ENCODE assay signal across 21 mouse cellular contexts in genomic region chr16:37953186-37953585, GRCm38 (mm10). TPM values are rescaled to one million over a fixed set of nuclear protein-coding genes. Genes with fewer than 3 reads are reported as not detected.
A peak's percentile ranks its signal among the peaks of the same experiment; 100 is the strongest.
DNase-seq lines count a peak whose midpoint lies in the region; ATAC-seq and TF ChIP-seq lines count a peak whose summit lies in the region.
"Had no signal": no experiment of that assay in that cellular context is flagged by ENCODE, and none has a peak within 500 bp of the region (broad histone marks: within the 10 kb centered on the region; RNA-seq: fewer than 3 reads in every experiment).

No protein-coding gene starts in this region.

- ATAC-seq in hindbrain, embryonic 12.5 days (ENCODE audit: low FRiP score), result no peak
- ATAC-seq in midbrain, embryonic 14.5 days (ENCODE audit: low FRiP score, low TSS enrichment), result no peak
- ATAC-seq in midbrain, postnatal 0 days (ENCODE audit: low FRiP score), result no peak
- ATAC-seq in hindbrain, embryonic 14.5 days (ENCODE audit: low FRiP score), result no peak
- no peak for ATAC-seq in neural tube, embryonic 14.5 days (ENCODE audit: low read depth)
- ATAC-seq: activated CD4-positive, CD25-positive, alpha-beta regulatory T cell, adult 4 months; forebrain, embryonic 13.5 days; forebrain, postnatal 0 days; Patski had no signal

- peaks cover 29% of the 10 kb centered on the region for H3K4me1 ChIP-seq in hindbrain, embryonic 12.5 days
- peaks cover 26% of the 10 kb centered on the region for H3K4me1 ChIP-seq in hindbrain, embryonic 10.5 days (replicated peaks)
- H3K4me1 ChIP-seq in midbrain, embryonic 14.5 days (ENCODE audit: control insufficient read depth, insufficient read depth, low read length), result peaks cover 26% of the 10 kb centered on the region
- H3K4me1 ChIP-seq in midbrain, postnatal 0 days (ENCODE audit: insufficient read depth, low read length), result no peaks in the 10 kb centered on the region
- 0 out of 2 replicates have a peak, but pooled peaks cover 4% of the 10 kb centered on the region for H3K4me1 ChIP-seq in hindbrain, embryonic 14.5 days (replicated peaks; ENCODE audit: control insufficient read depth, insufficient read depth, low read length)
- peaks cover 8% of the 10 kb centered on the region for H3K4me1 ChIP-seq in neural tube, embryonic 14.5 days (ENCODE audit: control insufficient read depth, insufficient read depth, low read length)

- no peak overlapping the region for H3K4me2 ChIP-seq in hindbrain, embryonic 12.5 days (replicated peaks)
- H3K4me2 ChIP-seq in midbrain, embryonic 14.5 days (ENCODE audit: low read length), result no peak overlapping the region
- H3K4me2 ChIP-seq in midbrain, postnatal 0 days (ENCODE audit: low read depth, low read length, poor library complexity, severe bottlenecking), result no peak overlapping the region
- no peak overlapping the region for H3K4me2 ChIP-seq in hindbrain, embryonic 14.5 days (replicated peaks)
- H3K4me2 ChIP-seq in neural tube, embryonic 14.5 days (ENCODE audit: low read depth, low read length), result no peak overlapping the region
- H3K4me2 ChIP-seq: forebrain, embryonic 13.5 days; heart, embryonic 12.5 days had no signal

- H3K27ac ChIP-seq in hindbrain, embryonic 12.5 days, result peak overlapping the region; percentile 58; the same call in 1 of the 2 replicates
- no peak overlapping the region for H3K27ac ChIP-seq in hindbrain, embryonic 10.5 days
- peak overlapping the region; percentile 63; the same call in 1 of the 2 replicates for H3K27ac ChIP-seq in midbrain, embryonic 14.5 days (replicated peaks; ENCODE audit: low read depth, low read length)
- no peak overlapping the region for H3K27ac ChIP-seq in midbrain, postnatal 0 days (ENCODE audit: low read depth, low read length)
- peak overlapping the region; percentile 6; the same call in 1 of the 2 replicates for H3K27ac ChIP-seq in hindbrain, embryonic 14.5 days
- peak overlapping the region; percentile 66 for H3K27ac ChIP-seq in neural tube, embryonic 14.5 days (ENCODE audit: low read depth, low read length)
- H3K27ac ChIP-seq: embryonic facial prominence, embryonic 10.5 days; forebrain, embryonic 13.5 days had no signal

- 77% methylated on average over 4 of the region's 4 CpGs for WGBS in hindbrain, embryonic 12.5 days
- 77% methylated on average over 4 of the region's 4 CpGs for WGBS in hindbrain, embryonic 10.5 days
- 75% methylated on average over 4 of the region's 4 CpGs for WGBS in midbrain, embryonic 14.5 days
- 75% methylated on average over 4 of the region's 4 CpGs for WGBS in midbrain, postnatal 0 days
- WGBS in hindbrain, embryonic 14.5 days, result 72% methylated on average over 4 of the region's 4 CpGs
- WGBS in neural tube, embryonic 14.5 days, result 72% methylated on average over 4 of the region's 4 CpGs

- no peak overlapping the region for H3K9ac ChIP-seq in hindbrain, embryonic 12.5 days
- H3K9ac ChIP-seq in midbrain, embryonic 14.5 days (replicated peaks; ENCODE audit: low read length), result no peak overlapping the region
- no peak overlapping the region for H3K9ac ChIP-seq in midbrain, postnatal 0 days (replicated peaks; ENCODE audit: low read length, poor library complexity, severe bottlenecking)
- H3K9ac ChIP-seq in hindbrain, embryonic 14.5 days, result no peak overlapping the region
- no peak overlapping the region for H3K9ac ChIP-seq in neural tube, embryonic 14.5 days (replicated peaks; ENCODE audit: low read depth, low read length)
- H3K9ac ChIP-seq: forebrain, embryonic 13.5 days; forebrain, postnatal 0 days; heart, embryonic 12.5 days had no signal

- no peaks in the 10 kb centered on the region for H3K27me3 ChIP-seq in hindbrain, embryonic 12.5 days
- H3K27me3 ChIP-seq in hindbrain, embryonic 10.5 days (ENCODE audit: insufficient read depth, poor library complexity, severe bottlenecking), result no peaks in the 10 kb centered on the region
- H3K27me3 ChIP-seq in midbrain, embryonic 14.5 days (ENCODE audit: control insufficient read depth, insufficient read depth, low read length), result no peaks in the 10 kb centered on the region
- H3K27me3 ChIP-seq in midbrain, postnatal 0 days (ENCODE audit: insufficient read depth, low read length), result no peaks in the 10 kb centered on the region
- H3K27me3 ChIP-seq in hindbrain, embryonic 14.5 days (ENCODE audit: control insufficient read depth, insufficient read depth, low read length), result no peaks in the 10 kb centered on the region
- no peaks in the 10 kb centered on the region for H3K27me3 ChIP-seq in neural tube, embryonic 14.5 days (ENCODE audit: control insufficient read depth, insufficient read depth, low read length)
- H3K27me3 ChIP-seq: CH12.LX; forebrain, embryonic 13.5 days; heart, embryonic 12.5 days; Patski had no signal

- H3K9me3 ChIP-seq in hindbrain, embryonic 12.5 days (replicated peaks), result no peaks in the 10 kb centered on the region
- H3K9me3 ChIP-seq in hindbrain, embryonic 10.5 days, result no peaks in the 10 kb centered on the region
- H3K9me3 ChIP-seq in midbrain, embryonic 14.5 days (ENCODE audit: control insufficient read depth, low read length), result no peaks in the 10 kb centered on the region
- no peaks in the 10 kb centered on the region for H3K9me3 ChIP-seq in midbrain, postnatal 0 days (ENCODE audit: low read length)
- H3K9me3 ChIP-seq in hindbrain, embryonic 14.5 days (ENCODE audit: control insufficient read depth, low read length), result no peaks in the 10 kb centered on the region
- H3K9me3 ChIP-seq in neural tube, embryonic 14.5 days (ENCODE audit: control insufficient read depth, low read length), result no peaks in the 10 kb centered on the region
- H3K9me3 ChIP-seq: embryonic facial prominence, embryonic 10.5 days; forebrain, embryonic 13.5 days; heart, embryonic 12.5 days had no signal

- no peak overlapping the region for H3K4me3 ChIP-seq in hindbrain, embryonic 12.5 days
- H3K4me3 ChIP-seq in hindbrain, embryonic 10.5 days, result no peak overlapping the region
- no peak overlapping the region for H3K4me3 ChIP-seq in midbrain, embryonic 14.5 days (replicated peaks; ENCODE audit: low read depth, low read length)
- no peak overlapping the region for H3K4me3 ChIP-seq in midbrain, postnatal 0 days (ENCODE audit: low read depth, low read length)
- no peak overlapping the region for H3K4me3 ChIP-seq in hindbrain, embryonic 14.5 days (replicated peaks; ENCODE audit: low read length)
- no peak overlapping the region for H3K4me3 ChIP-seq in neural tube, embryonic 14.5 days (ENCODE audit: low read depth, low read length)
- H3K4me3 ChIP-seq: embryonic facial prominence, embryonic 10.5 days; forebrain, embryonic 13.5 days; heart, embryonic 12.5 days had no signal

- no peak for DNase-seq in hindbrain, embryonic 10.5 days (ENCODE audit: low spot score)
- no peak for DNase-seq in midbrain, embryonic 14.5 days
- DNase-seq in midbrain, postnatal 0 days (ENCODE audit: low spot score), result no peak
- DNase-seq in hindbrain, embryonic 14.5 days (ENCODE audit: low spot score), result no peak
- no peak for DNase-seq in adipocyte (ENCODE audit: low spot score)
- DNase-seq: adrenal gland, adult 2 months; adrenal gland, postnatal 25 days; cerebellum, adult 2 months; cerebellum, postnatal 10 days; forebrain, postnatal 0 days; gastrocnemius, postnatal 14 days had no signal

- no peak for TF ChIP-seq CTCF in midbrain, postnatal 0 days (IDR thresholded peaks at IDR 0.05)

- H3K36me3 ChIP-seq in hindbrain, embryonic 12.5 days, result no peaks in the 10 kb centered on the region
- H3K36me3 ChIP-seq in hindbrain, embryonic 10.5 days, result no peaks in the 10 kb centered on the region
- H3K36me3 ChIP-seq in midbrain, embryonic 14.5 days (ENCODE audit: control insufficient read depth, insufficient read depth, low read length), result no peaks in the 10 kb centered on the region
- H3K36me3 ChIP-seq in midbrain, postnatal 0 days (ENCODE audit: insufficient read depth, low read length), result no peaks in the 10 kb centered on the region
- H3K36me3 ChIP-seq in hindbrain, embryonic 14.5 days (replicated peaks; ENCODE audit: control insufficient read depth, insufficient read depth), result no peaks in the 10 kb centered on the region
- no peaks in the 10 kb centered on the region for H3K36me3 ChIP-seq in neural tube, embryonic 14.5 days (ENCODE audit: control insufficient read depth, insufficient read depth, low read length)
- H3K36me3 ChIP-seq: embryonic facial prominence, embryonic 10.5 days; heart, embryonic 12.5 days had no signal

RNA-seq across cellular contexts. Expression of gene Gpr156, which starts 36.9 kb away (rescaled TPM):
- polyA plus RNA-seq in hindbrain, embryonic 12.5 days (2016; fragmentation: Nextera tagmentation; extraction: Ambion mirVana), result 5.4 and 5.6 TPM in 2 replicates
- 2.1 and 4.5 TPM in 2 replicates for polyA plus RNA-seq in hindbrain, embryonic 10.5 days (2016; fragmentation: Nextera tagmentation; extraction: Ambion mirVana)
- polyA plus RNA-seq in midbrain, embryonic 14.5 days (2014; fragmentation: Nextera tagmentation; extraction: Ambion mirVana), result 5.6 and 7.6 TPM in 2 replicates
- total RNA-seq in midbrain, postnatal 0 days (2014; rRNA removed), result 6.1 and 6.4 TPM in 2 replicates
- 2.8 and 2.9 TPM in 2 replicates for polyA plus RNA-seq in midbrain, postnatal 0 days (2015; fragmentation: Nextera tagmentation; extraction: Ambion mirVana)
- 3.5 and 3.9 TPM in 2 replicates for polyA plus RNA-seq in hindbrain, embryonic 14.5 days (2014; fragmentation: Nextera tagmentation; extraction: Ambion mirVana)
- polyA plus RNA-seq in neural tube, embryonic 14.5 days (2014; fragmentation: Nextera tagmentation; extraction: Ambion mirVana), result 4.9 and 6.4 TPM in 2 replicates
- total RNA-seq: gastrocnemius, adult 18-20 months; heart, postnatal 25 days had no signal
- polyA plus RNA-seq: activated CD4-positive, CD25-positive, alpha-beta regulatory T cell, adult 4 months had no signal

Comparison
In these comparisons a context has a peak if more than half of its experiments do, and no peak if none do; other contexts are left out.
1. H3K27ac ChIP-seq: peak in hindbrain, embryonic 12.5 days (single experiment), midbrain, embryonic 14.5 days (single experiment), hindbrain, embryonic 14.5 days (single experiment) and neural tube, embryonic 14.5 days (single experiment); none in hindbrain, embryonic 10.5 days (single experiment) and midbrain, postnatal 0 days (single experiment).